Mouse (Mus musculus) MN1 (cell line): ENCODE measurements around the gene Dnaaf5.

Source experiments
- DNase-seq: peaks from one replicate; pipeline ENCODE4 v3.0.0-alpha.2; 2016; ENCODE audit warnings: low spot score

Gene Dnaaf5

DNA sequence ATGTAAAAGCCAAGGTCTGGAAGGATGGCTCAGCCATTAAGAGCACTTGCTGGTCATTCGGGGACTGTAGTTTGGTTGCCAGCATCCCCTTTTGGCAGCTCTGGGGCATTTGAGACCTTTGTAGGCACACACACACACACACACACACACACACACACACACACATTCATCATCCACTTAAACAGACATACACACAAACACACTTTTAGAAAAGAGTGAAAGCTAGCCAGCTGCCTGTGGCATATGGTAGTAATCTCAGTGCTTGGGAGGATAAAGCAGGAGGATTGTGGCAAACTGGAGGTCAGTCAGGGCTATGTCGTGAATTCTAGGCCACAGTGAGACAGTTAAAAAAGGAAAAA is 49.6 kb downstream of the Dnaaf5 start:
- DNase-seq = no peak

- peak; percentile 98 for DNase-seq
Observed at GRCm38 (mm10) chr5:139199995-139200769, 50.2 kb downstream of the Dnaaf5 start, which contains the start of gene Sun1. Gene Sun1 (plus strand): TSS chr5:139200637.

DNA sequence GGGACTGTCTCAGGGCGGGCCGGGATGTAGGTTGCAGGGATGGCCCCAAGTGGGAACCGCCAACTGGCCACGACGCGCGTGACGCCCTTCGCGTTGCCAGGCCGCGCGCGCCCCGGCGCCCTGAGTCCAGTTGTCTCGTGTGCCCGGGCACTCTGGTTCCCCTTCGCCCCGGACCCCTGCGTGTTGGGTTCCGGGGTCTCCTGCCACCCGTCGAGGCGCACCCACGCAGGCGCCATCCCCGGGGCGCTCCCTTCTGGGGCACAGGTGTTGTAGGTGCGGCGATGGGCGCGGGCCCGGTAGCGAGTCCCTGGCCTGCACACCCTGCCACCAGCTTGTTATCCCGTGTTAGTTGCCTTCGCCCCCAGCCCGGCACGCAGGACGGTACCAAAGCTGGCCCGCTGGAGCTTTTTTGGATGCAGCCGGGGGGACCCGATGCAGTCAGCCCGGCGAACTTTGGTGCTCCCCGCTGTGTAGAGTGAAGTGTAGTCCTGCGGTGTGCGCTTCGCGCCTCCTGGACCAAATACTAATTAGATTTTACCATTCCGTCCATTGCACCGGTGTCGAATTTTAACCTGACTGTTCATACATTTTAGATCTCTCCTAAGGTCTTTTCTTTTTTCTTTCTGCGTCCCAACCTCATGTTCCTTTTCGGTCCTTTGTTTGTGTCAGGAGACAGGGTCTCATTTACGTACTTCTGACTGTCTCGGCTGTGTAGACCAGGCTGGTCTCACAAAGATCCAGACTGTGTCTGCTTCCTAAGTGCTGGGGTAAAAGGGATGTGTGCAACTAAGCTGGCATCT is 50.9 kb downstream of the Dnaaf5 start:
- DNase-seq = no peak

DNA sequence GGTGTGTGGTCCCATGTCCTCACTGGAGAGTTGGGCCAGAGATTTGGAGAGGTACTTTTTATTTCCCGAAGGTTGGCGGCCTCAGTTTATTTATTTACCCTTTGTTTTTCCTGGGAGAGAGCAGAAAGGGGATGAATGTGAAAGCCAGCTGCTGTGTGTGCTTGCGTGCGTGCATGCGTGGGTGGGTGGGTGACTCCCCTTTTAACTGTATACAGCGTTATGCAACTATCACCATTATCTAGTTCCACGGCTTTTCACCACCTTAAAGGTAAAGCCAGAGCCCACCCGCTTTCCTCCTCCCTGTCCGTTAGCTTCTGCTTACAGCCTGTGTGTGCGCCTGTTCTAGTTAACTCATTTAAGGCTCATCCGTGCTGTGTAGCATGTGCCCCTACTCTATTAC is 52.1 kb downstream of the Dnaaf5 start:
- no peak for DNase-seq

- DNase-seq = no peak
Observed at GRCm38 (mm10) chr5:139203312-139203711, 53.3 kb downstream of the Dnaaf5 start.

DNA sequence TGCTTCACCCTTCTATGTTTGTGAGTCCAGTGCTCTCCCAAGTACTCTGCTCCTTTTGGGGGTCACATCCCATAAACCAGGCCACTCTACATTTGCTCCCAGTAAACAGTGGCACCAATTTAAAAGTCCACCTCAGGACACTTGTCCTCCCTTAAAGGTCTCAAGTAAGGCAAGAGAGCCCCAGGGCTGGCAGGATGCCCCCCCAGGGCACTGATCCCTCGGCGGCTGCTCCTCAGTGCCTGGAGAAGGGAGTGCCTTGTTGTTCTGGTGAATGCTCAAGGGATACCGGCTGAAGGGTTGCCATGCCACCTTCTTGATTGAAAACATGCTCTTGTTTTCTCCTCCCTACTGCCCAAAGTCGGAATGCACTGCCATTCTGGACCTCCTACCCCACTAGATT is 56.1 kb downstream of the Dnaaf5 start:
- peak; percentile 13 for DNase-seq

DNA sequence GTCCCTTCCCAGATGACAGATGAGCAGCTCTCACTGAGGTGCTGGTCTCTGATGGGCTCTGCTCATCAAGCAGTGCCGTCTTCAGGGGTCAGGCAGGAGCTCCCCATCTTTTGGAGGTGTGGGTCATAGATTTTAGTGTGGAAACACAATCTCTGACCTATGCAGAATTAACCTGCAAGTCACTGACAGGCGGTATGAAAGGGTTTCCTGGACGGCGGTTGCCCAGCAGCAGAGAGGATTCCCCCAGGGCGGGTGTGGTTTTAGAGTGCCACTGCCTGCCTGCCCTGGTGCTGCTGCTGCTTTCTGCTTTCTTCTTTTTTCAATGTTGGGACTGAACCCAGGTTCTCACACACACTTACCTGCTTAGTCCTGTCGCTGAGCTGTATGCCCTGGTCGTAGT is 56.5 kb downstream of the Dnaaf5 start:
- DNase-seq = no peak

GRCm38 (mm10) chr5:139208183-139208582 is 58.2 kb downstream of the Dnaaf5 start:
- no peak for DNase-seq

DNA sequence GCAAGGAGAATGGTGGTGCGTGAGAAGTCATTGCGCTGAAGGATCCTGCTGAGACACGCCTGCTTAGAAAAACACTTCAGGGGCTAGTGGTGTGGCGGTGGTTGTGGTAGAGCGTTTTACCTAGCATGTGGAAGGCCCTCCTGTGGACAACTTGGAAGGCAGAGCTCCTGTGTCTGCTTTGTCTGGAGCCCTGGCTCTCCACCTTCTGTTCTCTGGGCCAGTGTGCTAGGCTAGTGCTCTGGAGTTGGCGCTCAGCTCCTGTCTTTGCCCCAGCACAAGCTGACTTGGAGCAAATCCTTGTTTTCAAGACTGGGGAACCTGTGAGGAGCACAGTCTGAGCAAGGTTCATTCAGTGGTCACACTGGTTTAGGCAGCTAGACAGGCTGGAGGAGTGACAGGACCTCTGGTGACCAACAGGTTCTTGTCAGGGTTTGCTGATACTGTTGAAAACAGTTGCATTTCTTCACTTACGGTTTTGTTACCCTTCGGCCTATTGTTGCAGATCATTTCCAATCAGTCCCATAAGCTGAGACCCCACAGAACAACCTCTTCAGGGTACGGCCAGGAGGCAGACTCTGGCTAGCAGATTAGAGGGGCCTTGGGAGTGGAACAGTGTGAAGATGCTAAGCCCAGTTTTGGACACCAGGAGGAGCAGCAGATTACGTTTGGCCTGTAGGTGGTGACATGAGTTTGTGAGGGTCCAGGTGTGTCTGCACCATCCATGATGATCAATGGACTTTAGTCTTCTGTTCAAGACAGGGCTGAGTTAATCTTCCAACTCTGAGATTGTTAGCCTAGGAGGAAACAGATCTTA is 59.1 kb downstream of the Dnaaf5 start:
- no peak for DNase-seq

DNA sequence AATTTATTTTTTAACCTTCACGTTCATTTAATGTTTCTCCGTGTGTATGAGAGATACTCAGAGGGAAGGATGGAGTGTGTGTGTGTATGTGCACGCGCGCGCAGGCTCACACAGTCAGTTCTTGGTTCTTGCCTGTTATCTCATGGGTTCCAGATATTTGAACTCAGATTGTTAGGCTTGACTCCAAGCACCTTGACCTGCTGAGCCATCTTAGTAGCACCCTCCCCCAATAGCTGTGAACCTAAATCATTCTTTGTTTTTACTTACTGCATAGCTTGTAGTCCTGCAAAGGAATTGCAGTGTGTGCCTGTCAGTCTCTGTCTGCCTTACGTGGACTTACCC is 59.6 kb downstream of the Dnaaf5 start:
- DNase-seq = no peak

- DNase-seq = no peak
Observed at GRCm38 (mm10) chr5:139211737-139212385, 61.8 kb downstream of the Dnaaf5 start.

DNA sequence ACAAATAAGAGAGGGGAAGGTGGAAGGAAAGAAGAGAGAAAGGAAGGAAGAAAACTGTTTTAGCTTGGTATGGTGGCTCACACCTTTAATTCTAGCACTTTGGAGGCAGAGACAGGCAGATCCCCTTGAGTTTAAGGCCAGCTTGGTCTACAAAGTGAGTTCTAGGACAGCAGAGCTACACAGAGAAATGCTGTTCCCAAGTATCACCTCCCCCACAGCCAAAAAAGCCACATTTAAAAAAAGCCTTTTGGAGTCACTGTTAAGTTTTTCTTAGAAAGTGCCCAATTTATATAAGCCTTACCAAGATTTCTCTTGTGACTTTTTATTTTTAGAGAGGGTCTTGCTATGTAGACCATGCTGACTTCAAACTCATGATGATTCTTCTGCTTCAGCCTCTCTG is 64.3 kb downstream of the Dnaaf5 start:
- DNase-seq = no peak

- no peak for DNase-seq
Observed at GRCm38 (mm10) chr5:139215184-139215583, 65.2 kb downstream of the Dnaaf5 start.

DNA sequence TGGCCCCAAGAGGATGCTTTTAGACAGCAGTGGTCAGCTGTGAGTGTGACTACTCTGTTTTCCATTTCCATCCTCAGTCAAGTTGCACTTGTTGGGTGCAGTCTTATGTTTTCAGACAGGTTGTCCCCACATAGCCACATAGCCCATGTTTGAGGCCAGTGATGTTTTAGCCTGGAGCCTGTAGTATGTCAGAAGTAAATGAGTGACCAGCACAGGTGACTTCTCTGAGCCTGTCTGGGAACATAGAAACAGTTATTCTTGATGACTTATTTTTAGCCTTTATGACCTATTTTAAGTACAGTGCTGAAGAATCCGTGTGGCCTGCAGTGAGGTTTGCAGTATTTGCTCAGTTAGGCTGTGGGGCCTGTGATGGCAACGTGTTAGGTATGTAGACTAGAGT is 66.1 kb downstream of the Dnaaf5 start:
- no peak for DNase-seq

GRCm38 (mm10) chr5:139216774-139217173 is 66.8 kb downstream of the Dnaaf5 start:
- no peak for DNase-seq

GRCm38 (mm10) chr5:139220006-139220515 is 70.0 kb downstream of the Dnaaf5 start:
- no peak for DNase-seq

- no peak for DNase-seq
Observed at GRCm38 (mm10) chr5:139220610-139221009, 70.6 kb downstream of the Dnaaf5 start.

- no peak for DNase-seq
Observed at GRCm38 (mm10) chr5:139223331-139223730, 73.3 kb downstream of the Dnaaf5 start.

GRCm38 (mm10) chr5:139227236-139227635 is 77.2 kb downstream of the Dnaaf5 start:
- DNase-seq = no peak

DNA sequence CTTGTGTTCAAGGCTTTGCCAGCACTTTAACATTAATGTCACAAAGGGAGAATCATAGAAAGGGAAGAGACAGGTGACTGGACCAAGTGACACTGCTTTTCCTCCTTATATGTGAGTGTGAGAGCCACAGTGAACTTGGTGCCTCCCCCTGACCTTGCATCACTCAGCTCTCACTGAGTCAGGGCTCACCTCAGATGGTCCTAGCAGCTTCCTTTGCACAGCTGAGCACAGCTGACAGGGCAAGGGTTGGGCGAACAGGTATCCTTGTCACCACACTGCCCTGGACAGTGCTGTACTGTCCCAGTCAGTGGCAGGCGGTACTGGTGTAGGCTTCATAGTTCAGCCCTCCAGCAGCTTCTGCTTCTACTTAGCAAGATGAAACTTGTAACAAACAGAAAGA is 77.6 kb downstream of the Dnaaf5 start:
- no peak for DNase-seq

GRCm38 (mm10) chr5:139228318-139228717 is 78.3 kb downstream of the Dnaaf5 start:
- no peak for DNase-seq

DNA sequence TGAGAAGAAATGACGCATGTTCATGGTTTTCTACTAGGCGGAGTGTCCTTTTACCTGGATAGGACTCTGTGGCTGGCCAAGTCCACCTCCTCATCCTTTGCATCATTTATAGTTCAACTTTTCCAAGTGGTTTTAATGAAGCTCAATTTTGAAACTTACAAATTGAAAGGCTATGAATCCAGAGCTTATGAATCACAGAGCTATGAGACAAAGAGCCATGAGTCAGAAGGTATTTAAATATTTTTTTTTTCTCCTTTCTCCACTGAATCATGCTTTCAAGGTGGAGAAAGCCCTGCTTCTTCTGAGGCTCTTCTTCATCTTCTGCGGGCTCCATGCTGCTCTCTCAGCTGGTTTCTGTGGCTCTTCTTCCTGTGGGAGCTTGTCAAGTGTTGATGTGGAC is 79.7 kb downstream of the Dnaaf5 start:
- DNase-seq = no peak
